Mouse (Mus musculus) limb, embryonic 14.5 days (tissue): Measurements from ENCODE around the gene Ppp2r2c. TPM values are rescaled to one million over a fixed set of nuclear protein-coding genes. Genes with fewer than 3 reads are reported as not detected.

Experiments
- ATAC-seq: fragments of 200-750 bp; cut with Nextera tagmentation; 2 replicates; pipeline ENCODE4 v1.8.0; 2017; ENCODE audit warnings: low read depth, moderate number of reproducible peaks, moderate TSS enrichment; ENCODE audit not compliant: low FRiP score
- DNase-seq: peaks from one replicate; pipeline ENCODE4 v3.0.0-alpha.2; 2015; ENCODE audit warnings: low spot score
- H3K27ac ChIP-seq: fragments of 300-500 bp; sonication (generic); replicated peaks from 2 replicates; pipeline ENCODE4 v1.5.1; 2014; ENCODE audit warnings: low read depth, mild to moderate bottlenecking, low read length, moderate library complexity, mixed read lengths
- H3K27me3 ChIP-seq: fragments of 300-500 bp; sonication (generic); 2 replicates; pipeline ENCODE4 v1.6.1; 2014; ENCODE audit warnings: low read length, mixed read lengths; ENCODE audit not compliant: control insufficient read depth, insufficient read depth
- H3K36me3 ChIP-seq: fragments of 300-500 bp; sonication (generic); 2 replicates; pipeline ENCODE4 v1.6.1; 2014; ENCODE audit warnings: mild to moderate bottlenecking, low read length, moderate library complexity, mixed read lengths; ENCODE audit not compliant: control insufficient read depth, insufficient read depth
- H3K4me1 ChIP-seq: fragments of 300-500 bp; sonication (generic); 2 replicates; pipeline ENCODE4 v1.6.1; 2014; ENCODE audit warnings: antibody characterized with exemption, low read length, mixed read lengths; ENCODE audit not compliant: control insufficient read depth, insufficient read depth
- H3K4me2 ChIP-seq: fragments of 300-500 bp; sonication (generic); replicated peaks from 2 replicates; pipeline ENCODE4 v1.6.1; 2014; ENCODE audit warnings: low read depth, mild to moderate bottlenecking, low read length, moderate library complexity; ENCODE audit not compliant: severe bottlenecking
- H3K4me3 ChIP-seq: fragments of 300-500 bp; sonication (generic); replicated peaks from 2 replicates; pipeline ENCODE4 v1.5.1; 2014; ENCODE audit warnings: low read length
- H3K9ac ChIP-seq: fragments of 300-500 bp; sonication (generic); 2 replicates; pipeline ENCODE4 v1.6.1; 2014; ENCODE audit warnings: mild to moderate bottlenecking, low read depth, low read length, moderate library complexity; ENCODE audit not compliant: severe bottlenecking
- H3K9me3 ChIP-seq: fragments of 300-500 bp; sonication (generic); 2 replicates; pipeline ENCODE4 v1.6.1; 2016; ENCODE audit warnings: low read length; ENCODE audit not compliant: control insufficient read depth
- POLR2A ChIP-seq: fragments of 200-500 bp; IDR thresholded peaks from 2 replicates; pipeline ENCODE4 v1.8.0; 2012; ENCODE audit warnings: inconsistent platforms, mild to moderate bottlenecking, moderate library complexity, borderline replicate concordance; ENCODE audit not compliant: insufficient read depth, insufficient read length; ENCODE audit errors: extremely low read depth
- WGBS: fragments of 180-500 bp; shearing (Covaris S2); extraction: QIAGEN DNeasy Blood & Tissue Kit; methylation state at CpG from one replicate; pipeline ENCODE4 v1.1.7; 2014; 5-methylcytosine and 5-hydroxymethylcytosine counted together
- polyA plus RNA-seq, 2 experiments: library from polyadenylated mRNA; depleted of rRNA in 1 of 2; stranded (reverse) in 1 of 2; unstranded in 1 of 2; fragments of >200 nt; fragmentation: Nextera tagmentation in 1 of 2; extraction: Ambion mirVana in 1 of 2; gene quantifications; 2 replicates each; pipeline versions ENCODE4 v1.2.1 to v1.2.3; 2012 to 2014

The Ppp2r2c gene
- polyA plus RNA-seq (2012; rRNA removed): 0.54 and 0.63 TPM in 2 replicates
- polyA plus RNA-seq (2014; fragmentation: Nextera tagmentation; extraction: Ambion mirVana): 0.11 and 0.26 TPM in 2 replicates

GRCm38 (mm10) chr5:36868266-36869090 is at the start of gene Ppp2r2c:
Gene Ppp2r2c (plus strand): TSS chr5:36868513.
- Histone ChIP-seq H3K9me3 (no peaks in the 10 kb centered on the region), H3K27me3 (peaks cover 70% of the 10 kb centered on the region), H3K4me3 (peak within 1 kb of the TSS; percentile 40), H3K27ac (no peak within 1 kb of the TSS), H3K4me1 (peaks cover 3% of the 10 kb centered on the region; the same call in 1 of the 2 replicates), H3K9ac (peak within 1 kb of the TSS; percentile 41), H3K4me2 (peak within 1 kb of the TSS; percentile 67), H3K36me3 (no peaks in the 10 kb centered on the region)
- WGBS: under 1% methylated on average over 73 of the region's 108 CpGs
- DNase-seq: no peak
- TF ChIP-seq POLR2A: no peak
- ATAC-seq: no peak

GRCm38 (mm10) chr5:36819742-36820141 is 48.6 kb upstream of the Ppp2r2c start:
- TF ChIP-seq POLR2A: no peak
- 90% methylated on average over 5 of the region's 5 CpGs for WGBS

GRCm38 (mm10) chr5:36820142-36820541 is 48.2 kb upstream of the Ppp2r2c start:
- ATAC-seq (no peak), DNase-seq (no peak)
- no peak overlapping the region for H3K4me2 ChIP-seq
- H3K27me3 ChIP-seq: no peaks in the 10 kb centered on the region
- 43% methylated on average over 6 of the region's 6 CpGs for WGBS
- H3K36me3 ChIP-seq: 0 out of 2 replicates have a peak, but pooled peaks cover 2% of the 10 kb centered on the region
- H3K9me3 ChIP-seq: no peaks in the 10 kb centered on the region
- no peak for TF ChIP-seq POLR2A
- H3K4me3 ChIP-seq: no peak overlapping the region
- no peaks in the 10 kb centered on the region for H3K4me1 ChIP-seq
- no peak overlapping the region for H3K27ac ChIP-seq
- H3K9ac ChIP-seq: no peak overlapping the region

More at GRCm38 (mm10) chr5:36819742-36820141, 48.6 kb upstream of the Ppp2r2c start:
- ATAC-seq: no peak
- Histone ChIP-seq H3K9me3 (no peaks in the 10 kb centered on the region), H3K4me2 (no peak overlapping the region), H3K9ac (no peak overlapping the region), H3K27ac (no peak overlapping the region), H3K4me3 (no peak overlapping the region), H3K27me3 (no peaks in the 10 kb centered on the region), H3K36me3 (0 out of 2 replicates have a peak, but pooled peaks cover 2% of the 10 kb centered on the region), H3K4me1 (no peaks in the 10 kb centered on the region)
- no peak for DNase-seq

GRCm38 (mm10) chr5:36822907-36823306 is 45.4 kb upstream of the Ppp2r2c start:
- peak; percentile 51; the same call in 1 of the 2 replicates for ATAC-seq
- no peak overlapping the region for H3K27ac ChIP-seq

GRCm38 (mm10) chr5:36829098-36829497 is 39.2 kb upstream of the Ppp2r2c start:
- no peaks in the 10 kb centered on the region for H3K27me3 ChIP-seq
- H3K4me3 ChIP-seq: no peak overlapping the region
- no peak for DNase-seq
- no peak overlapping the region for H3K9ac ChIP-seq
- peaks cover 6% of the 10 kb centered on the region; the same call in 1 of the 2 replicates for H3K4me1 ChIP-seq
- H3K9me3 ChIP-seq: no peaks in the 10 kb centered on the region
- WGBS: 81% methylated on average over 4 of the region's 4 CpGs
- H3K4me2 ChIP-seq: no peak overlapping the region
- TF ChIP-seq POLR2A: no peak
- H3K27ac ChIP-seq: no peak overlapping the region
- no peak for ATAC-seq
- H3K36me3 ChIP-seq: no peaks in the 10 kb centered on the region

More at GRCm38 (mm10) chr5:36822907-36823306, 45.4 kb upstream of the Ppp2r2c start:
- no peak overlapping the region for H3K4me2 ChIP-seq
- no peak for TF ChIP-seq POLR2A
- 89% methylated on average over 4 of the region's 4 CpGs for WGBS
- DNase-seq: no peak
- no peaks in the 10 kb centered on the region for H3K4me1 ChIP-seq
- H3K9ac ChIP-seq: no peak overlapping the region
- no peak overlapping the region for H3K4me3 ChIP-seq
- H3K9me3 ChIP-seq: no peaks in the 10 kb centered on the region
- no peaks in the 10 kb centered on the region for H3K27me3 ChIP-seq
- 0 out of 2 replicates have a peak, but pooled peaks cover 2% of the 10 kb centered on the region for H3K36me3 ChIP-seq
